Mouse (Mus musculus) megakaryocyte, embryonic 14.5 days (primary cell): ENCODE data around the gene 2900026A02Rik. TPM values are rescaled to one million over a fixed set of nuclear protein-coding genes. Genes with fewer than 3 reads are reported as not detected.
A peak's percentile ranks its signal among the peaks of the same experiment; 100 is the strongest.
"Not testable (repeated sequence)": the region's sequence is repeated elsewhere in the genome, so short reads cannot be mapped to it uniquely, and the experiment has no call there.

Experiments used
- H3K27me3 ChIP-seq: replicated peaks from 2 replicates; pipeline ENCODE3; 2012; ENCODE audit warnings: inconsistent platforms
- H3K36me3 ChIP-seq: replicated peaks from 2 replicates; pipeline ENCODE3; 2012; ENCODE audit warnings: low read length, inconsistent platforms, mixed read lengths
- H3K4me1 ChIP-seq: 2 replicates; pipeline ENCODE4 v1.6.1; 2012; ENCODE audit warnings: inconsistent platforms
- H3K4me3 ChIP-seq: replicated peaks from 2 replicates; pipeline ENCODE3; 2012; ENCODE audit warnings: moderate library complexity, mild to moderate bottlenecking, inconsistent platforms
- H3K9me3 ChIP-seq: 2 replicates; pipeline ENCODE4 v1.6.1; 2012; ENCODE audit warnings: inconsistent platforms
- FLI1 ChIP-seq: IDR thresholded peaks from 2 replicates; pipeline ENCODE4 v1.6.1; 2012; ENCODE audit warnings: low read length, inconsistent platforms, mixed read lengths
- GATA1 ChIP-seq: IDR thresholded peaks from 3 replicates; pipeline ENCODE4 v1.6.1; 2012; ENCODE audit warnings: mixed read lengths, low read length, inconsistent platforms, borderline replicate concordance
- polyA plus RNA-seq: library from polyadenylated mRNA; stranded (reverse); fragments of >175 nt; gene quantifications from 2 replicates; pipeline ENCODE4 v1.2.3, GENCODE M21; 2012; ENCODE audit warnings: low replicate concordance; ENCODE audit not compliant: insufficient read depth

2900026A02Rik gene
- polyA plus RNA-seq, 1 experiment, result 1.7 TPM

GRCm38 (mm10) chr5:113118695-113119094, 102.3 kb downstream of the 2900026A02Rik start:
- TF ChIP-seq GATA1, result no peak
- TF ChIP-seq FLI1, result no peak
- Histone ChIP-seq H3K4me1 (peaks cover 100% of the 10 kb centered on the region), H3K36me3 (peaks cover 25% of the 10 kb centered on the region), H3K9me3 (no peaks in the 10 kb centered on the region), H3K4me3 (peak overlapping the region; percentile 92), H3K27me3 (no peaks in the 10 kb centered on the region)

GRCm38 (mm10) chr5:113117361-113117760, 103.7 kb downstream of the 2900026A02Rik start:
- Histone ChIP-seq H3K4me3 (no peak overlapping the region), H3K27me3 (no peaks in the 10 kb centered on the region), H3K9me3 (no peaks in the 10 kb centered on the region), H3K36me3 (peaks cover 23% of the 10 kb centered on the region), H3K4me1 (peaks cover 100% of the 10 kb centered on the region)
- TF ChIP-seq GATA1 (no peak), FLI1 (no peak)

GRCm38 (mm10) chr5:113115896-113116295, 105.1 kb downstream of the 2900026A02Rik start:
- TF ChIP-seq FLI1 (no peak), GATA1 (no peak)
- H3K9me3 ChIP-seq, result no peaks in the 10 kb centered on the region
- H3K4me1 ChIP-seq, result peaks cover 100% of the 10 kb centered on the region
- no peaks in the 10 kb centered on the region for H3K27me3 ChIP-seq
- H3K4me3 ChIP-seq, result peak overlapping the region; percentile 34
- H3K36me3 ChIP-seq, result peaks cover 9% of the 10 kb centered on the region

GRCm38 (mm10) chr5:113114264-113115225, 106.5 kb downstream of the 2900026A02Rik start:
- peaks cover 98% of the 10 kb centered on the region for H3K4me1 ChIP-seq
- peaks cover 7% of the 10 kb centered on the region for H3K36me3 ChIP-seq
- H3K9me3 ChIP-seq, result no peaks in the 10 kb centered on the region
- TF ChIP-seq FLI1 (no peak), GATA1 (no peak)
- peak overlapping the region; percentile 86 for H3K4me3 ChIP-seq
- no peaks in the 10 kb centered on the region for H3K27me3 ChIP-seq

GRCm38 (mm10) chr5:113113120-113113519, 107.9 kb downstream of the 2900026A02Rik start:
- Histone ChIP-seq H3K4me3 (peak overlapping the region; percentile 86), H3K4me1 (peaks cover 95% of the 10 kb centered on the region), H3K36me3 (peaks cover 7% of the 10 kb centered on the region), H3K27me3 (peaks cover 2% of the 10 kb centered on the region), H3K9me3 (no peaks in the 10 kb centered on the region)
- TF ChIP-seq FLI1 (no peak), GATA1 (no peak)

- TF ChIP-seq FLI1 (no peak), GATA1 (no peak)
- peaks cover 7% of the 10 kb centered on the region for H3K36me3 ChIP-seq
- H3K27me3 ChIP-seq, result peaks cover 13% of the 10 kb centered on the region
- peaks cover 94% of the 10 kb centered on the region for H3K4me1 ChIP-seq
- peak overlapping the region; percentile 82 for H3K4me3 ChIP-seq
- no peaks in the 10 kb centered on the region for H3K9me3 ChIP-seq
Measured at GRCm38 (mm10) chr5:113111336-113111735, 109.7 kb downstream of the 2900026A02Rik start.

GRCm38 (mm10) chr5:113110929-113111328, 110.1 kb downstream of the 2900026A02Rik start:
- no peaks in the 10 kb centered on the region for H3K9me3 ChIP-seq
- peaks cover 7% of the 10 kb centered on the region for H3K36me3 ChIP-seq
- peaks cover 90% of the 10 kb centered on the region for H3K4me1 ChIP-seq
- H3K4me3 ChIP-seq, result peak overlapping the region; percentile 81
- TF ChIP-seq GATA1, result no peak
- TF ChIP-seq FLI1, result no peak
- peaks cover 13% of the 10 kb centered on the region for H3K27me3 ChIP-seq

GRCm38 (mm10) chr5:113109651-113110050, 111.4 kb downstream of the 2900026A02Rik start:
- Histone ChIP-seq H3K4me1 (peaks cover 85% of the 10 kb centered on the region), H3K27me3 (peaks cover 23% of the 10 kb centered on the region)
- not testable (repeated sequence) for H3K9me3 ChIP-seq, H3K4me3 ChIP-seq, H3K36me3 ChIP-seq

- Histone ChIP-seq H3K27me3 (peaks cover 36% of the 10 kb centered on the region), H3K4me3 (no peak overlapping the region), H3K9me3 (no peaks in the 10 kb centered on the region), H3K36me3 (no peaks in the 10 kb centered on the region), H3K4me1 (peaks cover 71% of the 10 kb centered on the region)
- TF ChIP-seq GATA1 (no peak), FLI1 (no peak)
Measured at GRCm38 (mm10) chr5:113108165-113108764, 112.8 kb downstream of the 2900026A02Rik start.

DNA sequence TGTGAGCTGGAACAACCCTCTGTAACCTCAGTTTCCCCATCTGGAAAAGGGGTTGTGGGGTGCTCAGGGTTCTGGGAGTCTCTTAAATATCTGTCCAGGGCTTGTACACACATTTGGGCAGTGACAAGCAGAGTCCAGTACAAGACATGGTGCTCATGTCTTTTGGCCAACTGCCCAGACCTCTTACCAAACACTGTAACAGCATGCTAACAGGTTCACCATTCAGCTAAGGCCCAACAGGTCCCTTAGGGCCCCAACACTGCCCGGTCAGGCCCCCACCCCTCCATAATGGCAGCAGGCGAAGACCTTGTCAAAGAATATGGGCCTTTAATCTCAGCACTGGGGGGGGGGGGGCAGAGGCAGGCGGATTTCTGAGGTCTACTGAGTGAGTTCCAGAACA, 113.3 kb downstream of the 2900026A02Rik start:
- Histone ChIP-seq H3K27me3 (peaks cover 42% of the 10 kb centered on the region), H3K4me3 (no peak overlapping the region), H3K4me1 (peaks cover 69% of the 10 kb centered on the region), H3K36me3 (no peaks in the 10 kb centered on the region), H3K9me3 (no peaks in the 10 kb centered on the region)
- TF ChIP-seq GATA1, result no peak
- no peak for TF ChIP-seq FLI1
